26 mouse cellular contexts compared by ENCODE assay signal in genomic region chr9:24848210-24848609, GRCm38 (mm10).
A peak's percentile ranks its signal among the peaks of the same experiment; 100 is the strongest.
DNase-seq lines count a peak whose midpoint lies in the region; ATAC-seq and TF ChIP-seq lines count a peak whose summit lies in the region.
"Had no signal": no experiment of that assay in that cellular context is flagged by ENCODE, and none has a peak within 500 bp of the region (broad histone marks: within the 10 kb centered on the region; RNA-seq: fewer than 3 reads in every experiment).

No protein-coding gene starts in this region.

- H3K27ac ChIP-seq in liver, postnatal 0 days (ENCODE audit: low read depth) = no peak overlapping the region
- H3K27ac ChIP-seq in liver, embryonic 13.5 days = no peak overlapping the region
- H3K27ac ChIP-seq: embryonic facial prominence, embryonic 13.5 days; forebrain, embryonic 10.5 days; hindbrain, embryonic 14.5 days; limb, embryonic 10.5 days; limb, embryonic 15.5 days; macrophage; midbrain, embryonic 13.5 days had no signal

- no peak overlapping the region for H3K4me2 ChIP-seq in liver, postnatal 0 days (ENCODE audit: low read depth, low read length)
- no peak overlapping the region for H3K4me2 ChIP-seq in liver, embryonic 13.5 days
- H3K4me2 ChIP-seq: embryonic facial prominence, embryonic 13.5 days; hindbrain, embryonic 14.5 days; limb, embryonic 15.5 days; midbrain, embryonic 13.5 days had no signal

- DNase-seq in heart, adult 9 months (ENCODE audit: low spot score in 2 of 2) = peak; percentile 5 to 8
- no peak for DNase-seq in heart, postnatal 4 days
- DNase-seq in liver = peak; percentile 36
- DNase-seq in liver, postnatal 0 days = no peak
- DNase-seq in liver, embryonic 13.5 days = peak; percentile 17
- DNase-seq in adrenal gland, adult 8-10 months = no peak
- DNase-seq in natural killer cell, adult 2 months (ENCODE audit: low spot score in 2 of 2) = no peak
- DNase-seq: adrenal gland, postnatal 10 days; cerebellum, adult 11-12 months; cerebellum, adult 9-11 months; kidney, postnatal 14 days; layer of hippocampus, adult 9-11 months; lung, adult 2 months; lung, postnatal 10 days; retina, postnatal 1 day; right cerebral cortex, postnatal 14 days had no signal

- 36% methylated on average over 7 of the region's 7 CpGs for WGBS in liver, postnatal 0 days (ENCODE audit: insufficient replicate concordance)
- WGBS in liver, embryonic 13.5 days (ENCODE audit: insufficient replicate concordance) = 11% methylated on average over 7 of the region's 7 CpGs

- ATAC-seq in liver, postnatal 0 days = no peak
- peak; percentile 85 for ATAC-seq in liver, embryonic 13.5 days (ENCODE audit: low read depth)
- ATAC-seq: forebrain, embryonic 16.5 days; intestine, postnatal 0 days; midbrain, embryonic 13.5 days had no signal

- H3K36me3 ChIP-seq in liver, postnatal 0 days (replicated peaks; ENCODE audit: insufficient read depth, low read length) = no peaks in the 10 kb centered on the region
- H3K36me3 ChIP-seq in liver, embryonic 13.5 days = no peaks in the 10 kb centered on the region
- H3K36me3 ChIP-seq: embryonic facial prominence, embryonic 13.5 days; forebrain, embryonic 10.5 days; G1E; limb, embryonic 10.5 days; limb, embryonic 15.5 days; midbrain, embryonic 13.5 days had no signal

- no peaks in the 10 kb centered on the region for H3K27me3 ChIP-seq in liver, postnatal 0 days (ENCODE audit: insufficient read depth, low read length)
- no peaks in the 10 kb centered on the region for H3K27me3 ChIP-seq in liver, embryonic 13.5 days
- H3K27me3 ChIP-seq: embryonic facial prominence, embryonic 13.5 days; limb, embryonic 15.5 days; midbrain, embryonic 13.5 days had no signal

- no peak for TF ChIP-seq CTCF in liver, postnatal 0 days (IDR thresholded peaks at IDR 0.05; ENCODE audit: low read depth)

- no peak overlapping the region for H3K9ac ChIP-seq in liver, postnatal 0 days (replicated peaks)
- no peak overlapping the region for H3K9ac ChIP-seq in liver, embryonic 13.5 days
- H3K9ac ChIP-seq: embryonic facial prominence, embryonic 13.5 days; hindbrain, embryonic 14.5 days; limb, embryonic 15.5 days; midbrain, embryonic 13.5 days had no signal

- H3K9me3 ChIP-seq in liver, postnatal 0 days (ENCODE audit: low read length) = no peaks in the 10 kb centered on the region
- H3K9me3 ChIP-seq in liver, embryonic 13.5 days (replicated peaks) = no peaks in the 10 kb centered on the region
- H3K9me3 ChIP-seq: embryonic facial prominence, embryonic 13.5 days; forebrain, embryonic 10.5 days; G1E; limb, embryonic 10.5 days; limb, embryonic 15.5 days; midbrain, embryonic 13.5 days had no signal

- H3K4me1 ChIP-seq in liver, postnatal 0 days (ENCODE audit: insufficient read depth) = no peaks in the 10 kb centered on the region
- peaks cover 10% of the 10 kb centered on the region for H3K4me1 ChIP-seq in liver, embryonic 13.5 days (replicated peaks)
- H3K4me1 ChIP-seq: embryonic facial prominence, embryonic 13.5 days; forebrain, embryonic 10.5 days; limb, embryonic 10.5 days; limb, embryonic 15.5 days; midbrain, embryonic 13.5 days had no signal

- no peak for TF ChIP-seq EP300 in liver, postnatal 0 days (IDR thresholded peaks at IDR 0.05; ENCODE audit: low read depth)

- H3K4me3 ChIP-seq in liver, postnatal 0 days (ENCODE audit: low read depth, low read length) = no peak overlapping the region
- no peak overlapping the region for H3K4me3 ChIP-seq in liver, embryonic 13.5 days (replicated peaks)
- H3K4me3 ChIP-seq: embryonic facial prominence, embryonic 13.5 days; forebrain, embryonic 10.5 days; limb, embryonic 10.5 days; limb, embryonic 15.5 days; midbrain, embryonic 13.5 days had no signal

Comparison
In these comparisons a context has a peak if more than half of its experiments do, and no peak if none do; other contexts are left out.
1. DNase-seq: peak in heart, adult 9 months (2 of 2), liver (single experiment) and liver, embryonic 13.5 days (single experiment); none in heart, postnatal 4 days (single experiment), liver, postnatal 0 days (single experiment), adrenal gland, adult 8-10 months (single experiment) and natural killer cell, adult 2 months (0 of 2).